Mouse (Mus musculus) effector memory CD4-positive, alpha-beta T cell, adult 5 months (primary cell): ENCODE measurements around the gene Mest. TPM values are rescaled to one million over a fixed set of nuclear protein-coding genes. Genes with fewer than 3 reads are reported as not detected.

Experiments
- polyA plus RNA-seq: library from polyadenylated mRNA; unstranded; fragments of 100-300 nt; shearing (Covaris generic); gene quantifications from one replicate; pipeline ENCODE4 v1.2.1, GENCODE M21; 2017

Mest gene
- polyA plus RNA-seq: 10.2 TPM

DNA sequence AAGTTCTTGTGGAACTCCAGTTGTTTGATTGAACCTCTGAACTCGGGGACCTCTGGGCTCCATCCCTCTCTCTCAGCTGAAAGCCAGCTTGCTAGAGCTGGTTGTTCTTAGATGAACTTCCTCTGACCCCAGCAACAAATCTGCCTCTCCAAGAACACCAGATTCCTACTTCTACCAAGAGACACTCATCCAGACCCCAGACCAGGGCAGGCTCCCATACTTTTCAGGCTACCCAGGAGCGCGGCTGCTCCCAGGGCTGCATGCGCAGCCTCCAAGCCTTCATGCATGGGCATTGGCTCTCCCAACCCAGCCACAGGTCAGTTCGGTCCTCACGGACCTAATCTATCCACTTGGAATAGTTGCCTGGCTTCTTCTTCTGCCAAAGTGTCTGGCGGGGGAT, at the start of gene Mest:
Gene Mest, plus strand, starts transcription at position 217 of the 400 bp plus-strand sequence.

DNA sequence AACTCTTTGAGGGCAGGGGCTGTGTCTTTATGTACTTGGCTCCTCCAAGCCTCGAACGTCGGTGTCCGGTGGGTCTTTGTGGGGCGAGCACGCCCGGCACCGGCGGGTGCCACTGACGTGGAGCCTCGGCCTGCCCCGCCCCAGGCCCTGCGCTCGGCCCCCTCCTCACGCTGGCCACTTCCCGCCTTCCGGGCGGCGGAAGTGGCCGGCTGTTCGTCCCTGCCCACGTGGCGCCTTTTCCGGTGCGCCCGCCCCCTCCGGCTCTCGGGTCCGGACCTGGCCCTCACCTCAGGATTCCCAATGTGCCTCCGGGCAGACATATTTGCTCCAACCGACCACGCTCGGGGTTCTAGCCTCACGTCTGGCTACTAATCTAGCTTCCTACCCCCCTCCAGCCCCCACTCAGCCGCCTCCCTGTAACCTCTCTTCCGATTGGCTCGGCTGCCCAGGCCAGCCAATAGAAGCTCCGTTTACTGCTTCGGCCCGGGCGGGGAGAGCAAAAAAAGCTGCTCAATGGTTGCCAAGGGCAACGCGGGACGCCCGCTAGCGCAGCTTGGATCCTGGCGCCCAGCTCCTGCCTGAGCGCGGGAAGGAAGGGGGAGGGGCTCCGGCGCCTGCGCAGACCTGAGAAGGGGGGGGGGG, 29.9 kb upstream of the Mest start, which contains the start of gene Cep41:
Gene Cep41, minus strand, starts transcription at position 400 of the 642 bp plus-strand sequence.

Other genes starting within 250 kb of the Mest start
- 36.2 TPM for gene Tmem209, start 213.8 kb upstream of the Mest start, polyA plus RNA-seq
- not detected for gene Ssmem1, start 213.7 kb upstream of the Mest start, polyA plus RNA-seq
- 0.31 TPM for gene Cpa2, start 182.0 kb upstream of the Mest start, polyA plus RNA-seq
- not detected for gene Cpa4, start 155.2 kb upstream of the Mest start, polyA plus RNA-seq
- not detected for gene Cpa5, start 112.5 kb upstream of the Mest start, polyA plus RNA-seq
- gene Cpa1, start 84.3 kb upstream of the Mest start, polyA plus RNA-seq: not detected
- 15.8 TPM for gene Cep41, start 29.8 kb upstream of the Mest start, polyA plus RNA-seq
- gene Copg2, start 173.2 kb downstream of the Mest start, polyA plus RNA-seq: 29.2 TPM
- gene Tsga13, start 192.0 kb downstream of the Mest start, polyA plus RNA-seq: not detected
- not detected for gene Klf14, start 235.5 kb downstream of the Mest start, polyA plus RNA-seq